Mouse (Mus musculus) yolk sac, embryonic 10.5 days (tissue): ENCODE measurements around the gene Timmdc1.

Experiments
- DNase-seq: peaks from one replicate; pipeline ENCODE4 v3.0.0-alpha.2; 2017; ENCODE audit warnings: low spot score

The Timmdc1 gene

GRCm38 (mm10) chr16:38463305-38463704 lies 59.2 kb downstream of the Timmdc1 start:
- no peak for DNase-seq

DNA sequence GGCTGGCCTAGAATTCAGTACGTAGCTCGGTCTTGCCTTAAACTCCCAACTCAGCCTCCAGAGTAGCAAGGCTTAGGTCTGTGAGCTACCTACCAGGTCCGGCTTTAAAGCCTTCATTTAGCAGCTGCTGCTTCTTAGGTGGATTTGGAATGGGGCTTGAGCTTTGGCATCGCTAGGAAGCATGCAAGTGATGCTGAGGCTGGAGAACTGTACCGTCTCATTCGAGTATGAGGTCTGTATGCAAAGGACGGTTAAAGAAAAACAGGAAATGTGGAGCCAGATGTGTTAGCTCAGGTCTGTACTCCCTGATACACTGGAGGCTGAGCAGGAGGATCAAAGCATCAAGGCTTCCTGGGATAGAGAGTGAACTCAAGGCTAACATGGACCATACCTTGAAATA lies 60.3 kb downstream of the Timmdc1 start:
- no peak for DNase-seq

- DNase-seq = no peak
Observed at GRCm38 (mm10) chr16:38461749-38462148, 60.7 kb downstream of the Timmdc1 start.

GRCm38 (mm10) chr16:38459990-38460389 lies 62.5 kb downstream of the Timmdc1 start:
- no peak for DNase-seq

- DNase-seq = no peak
Observed at GRCm38 (mm10) chr16:38458600-38459280, 63.7 kb downstream of the Timmdc1 start.

GRCm38 (mm10) chr16:38456812-38457567 lies 65.5 kb downstream of the Timmdc1 start:
- no peak for DNase-seq

DNA sequence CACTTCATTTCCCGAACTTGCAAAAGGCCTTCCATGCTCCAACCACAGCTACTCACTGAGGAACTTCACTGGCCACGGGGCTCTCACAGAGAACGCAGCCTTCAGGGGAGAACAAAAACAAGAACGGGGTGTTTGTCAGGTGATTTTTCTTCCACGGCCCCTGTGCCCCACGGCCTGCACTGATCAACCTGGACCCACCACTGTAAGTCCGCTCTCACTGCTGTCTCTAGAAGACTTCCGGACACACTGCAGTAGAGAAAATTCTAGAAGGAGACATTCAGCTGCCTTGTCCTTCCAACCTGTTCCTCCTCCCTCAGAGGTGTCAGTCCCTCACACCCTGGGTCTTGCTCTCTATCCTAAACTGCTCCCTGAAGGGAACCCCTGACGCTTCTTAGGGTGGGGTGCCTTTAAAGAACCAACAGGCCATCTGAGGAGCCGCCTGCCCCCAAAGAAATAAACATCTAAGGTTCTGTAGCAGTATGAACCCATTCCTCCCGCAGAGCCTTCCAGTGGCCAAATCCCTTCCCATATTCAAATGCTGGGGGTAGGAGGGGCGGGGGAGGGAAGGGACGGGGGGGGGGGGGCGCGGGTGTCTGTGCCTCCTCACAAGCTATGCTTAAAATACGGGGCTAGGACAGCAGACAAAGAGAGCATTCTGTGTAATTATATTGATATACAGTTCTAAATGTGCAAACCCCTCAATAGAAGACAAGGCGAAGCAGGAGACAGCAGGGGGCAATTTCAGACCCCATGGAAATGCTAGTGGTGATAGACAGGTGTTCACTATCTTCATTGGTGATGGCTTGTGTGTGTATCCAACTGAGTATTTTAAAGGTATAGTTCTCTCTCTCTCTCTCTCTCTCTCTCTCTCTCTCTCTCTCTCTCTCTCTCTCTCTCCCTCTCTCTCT lies 66.7 kb downstream of the Timmdc1 start, which contains the start of gene Cd80:
Gene Cd80, plus strand, starts transcription at position 51 of the 908 bp plus-strand sequence.
- no peak for DNase-seq

DNA sequence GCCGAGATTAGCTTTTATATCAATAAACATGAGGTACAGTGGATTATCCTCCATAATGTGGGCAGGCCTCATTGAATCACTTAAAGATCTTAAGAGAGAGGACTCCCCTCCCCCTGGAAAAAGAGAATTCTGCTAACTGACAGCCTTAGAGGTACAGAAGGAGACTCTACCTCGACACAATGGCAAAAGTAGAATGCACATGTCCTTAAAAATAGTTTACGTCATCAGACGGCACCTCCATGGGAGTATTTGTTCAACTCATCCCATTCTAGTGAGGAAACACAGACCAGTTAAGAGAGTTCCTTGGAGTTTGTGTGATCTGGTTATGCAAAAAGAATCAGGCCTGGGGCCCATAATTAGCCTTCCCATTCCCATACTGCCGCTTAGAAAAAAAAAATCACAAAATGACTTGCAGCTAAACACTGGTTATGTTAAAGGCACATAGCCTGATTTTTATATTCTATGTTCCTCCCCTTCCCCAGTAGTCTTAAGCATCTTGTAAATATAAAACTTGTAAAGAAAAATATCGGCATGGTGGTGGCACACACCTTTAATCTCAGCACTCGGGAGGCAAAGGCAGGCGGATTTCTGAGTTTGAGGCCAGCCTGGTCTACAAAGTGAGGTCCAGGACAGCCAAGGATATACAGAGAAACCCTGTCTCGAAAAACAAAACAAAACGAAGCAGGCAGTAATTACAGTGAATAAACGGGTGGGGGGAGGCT lies 67.8 kb downstream of the Timmdc1 start:
- DNase-seq = no peak

DNA sequence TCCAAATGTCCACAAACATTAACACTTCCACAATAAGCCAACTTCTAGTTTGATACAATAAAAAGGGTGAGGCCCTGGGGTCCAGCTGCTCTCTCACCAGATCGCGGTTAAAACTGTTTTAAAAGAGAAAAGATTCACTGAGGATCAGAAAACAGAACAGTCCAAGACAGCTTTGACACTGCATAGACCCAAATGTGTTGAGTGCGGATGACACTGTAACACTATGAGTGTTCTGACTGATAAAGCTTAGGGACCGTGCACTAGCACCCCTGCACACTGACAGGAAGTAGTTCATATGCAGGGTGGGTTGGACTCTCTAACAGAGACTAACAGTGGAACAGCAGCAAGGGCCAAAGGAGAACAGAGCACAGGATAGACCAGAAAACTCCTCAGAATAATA lies 68.5 kb downstream of the Timmdc1 start:
- no peak for DNase-seq

GRCm38 (mm10) chr16:38453203-38453553 lies 69.3 kb downstream of the Timmdc1 start:
- DNase-seq = no peak

DNA sequence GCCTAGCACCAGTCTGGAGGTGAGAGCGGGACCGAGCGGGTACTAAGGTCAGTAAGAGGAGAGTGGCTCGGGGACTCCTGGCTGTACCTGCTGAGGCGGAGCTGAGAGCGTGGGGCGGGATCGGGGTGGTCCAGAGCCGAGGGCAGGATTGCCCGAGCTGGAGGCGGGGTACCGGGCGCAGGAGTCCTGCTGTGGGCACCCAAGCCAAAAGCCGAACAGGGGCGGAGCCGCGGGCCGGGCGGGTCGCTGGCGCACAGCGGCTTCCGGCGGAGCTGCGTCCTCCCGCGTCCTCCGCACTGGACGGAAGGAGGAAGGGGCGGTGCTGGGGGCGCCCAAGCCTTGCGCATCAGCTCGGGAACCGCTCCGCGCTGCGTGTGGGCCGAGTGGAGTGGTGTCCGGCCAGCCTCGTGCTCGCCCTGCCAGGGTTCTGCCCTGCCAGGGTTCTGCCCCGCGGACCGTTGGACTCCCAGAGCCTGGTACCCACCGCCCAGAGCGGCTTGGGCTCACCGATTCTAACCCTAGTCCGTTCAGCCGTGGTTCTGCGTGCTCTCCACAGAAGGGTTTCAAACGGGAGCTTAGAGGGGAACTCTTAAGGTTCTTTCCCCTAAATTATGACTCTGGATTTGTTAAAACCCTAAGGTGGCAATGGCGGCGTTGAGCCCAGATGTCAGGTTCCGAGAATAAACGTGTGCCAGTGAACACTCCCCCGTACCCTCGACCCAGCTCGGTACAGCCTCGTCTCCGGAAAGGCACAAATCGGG lies 69.8 kb downstream of the Timmdc1 start, which contains the start of gene Adprh:
Gene Adprh, minus strand, starts transcription at position 262 of the 761 bp plus-strand sequence.
- peak; percentile 91 for DNase-seq

GRCm38 (mm10) chr16:38451421-38452205 lies 70.8 kb downstream of the Timmdc1 start:
- no peak for DNase-seq

- DNase-seq = no peak
Observed at GRCm38 (mm10) chr16:38450707-38451106, 71.8 kb downstream of the Timmdc1 start.

GRCm38 (mm10) chr16:38448458-38448857 lies 74.0 kb downstream of the Timmdc1 start:
- DNase-seq = no peak
